Mouse (Mus musculus) E14TG2a.4 (cell line): ENCODE data around the gene Col10a1.

Experiments
- CTCF ChIP-seq: conservative IDR thresholded peaks from 2 replicates; pipeline ENCODE4 v1.5.1; 2014; ENCODE audit warnings: low read length
- NANOG ChIP-seq: IDR thresholded peaks from 2 replicates; pipeline ENCODE4 v1.6.1; 2014; ENCODE audit warnings: borderline replicate concordance, low read length, mixed read lengths

DNA sequence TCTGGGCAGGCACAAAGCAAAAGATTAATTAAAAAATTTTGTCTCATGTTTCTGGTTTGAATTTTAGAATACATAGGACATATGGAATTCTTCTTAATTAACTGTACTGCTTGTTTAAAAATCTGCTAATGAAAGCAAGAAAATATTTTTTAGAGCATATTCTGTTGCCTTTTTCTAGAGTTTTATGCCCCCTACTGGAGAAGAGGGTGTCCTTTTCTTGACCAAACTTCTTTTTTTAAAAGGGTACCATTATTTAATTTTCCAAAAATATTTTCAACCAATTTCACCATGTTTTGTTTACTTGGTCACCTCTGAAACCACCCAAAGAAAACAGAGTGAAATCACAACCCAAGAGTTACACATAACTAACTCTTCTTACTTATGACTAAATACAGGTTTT is 9.5 kb downstream of the Col10a1 start:
- TF ChIP-seq CTCF (peak; percentile 35), NANOG (no peak)
